Mouse (Mus musculus) 3T3-L1 (cell line): ENCODE measurements at regions not wholly inside any gene's neighbourhood (a gene's known extent, or its start where the extent isn't known, plus 50 kb on each side); places are given as distances from the start of the nearest gene placed in this dataset.
A peak's percentile ranks its signal among the peaks of the same experiment; 100 is the strongest.
"Not testable (repeated sequence)": the region's sequence is repeated elsewhere in the genome, so short reads cannot be mapped to it uniquely, and the experiment has no call there.

Experiments
- DNase-seq: peaks from one replicate; pipeline ENCODE4 v3.0.0-alpha.2; 2015; ENCODE audit warnings: low read depth, low spot score

DNA sequence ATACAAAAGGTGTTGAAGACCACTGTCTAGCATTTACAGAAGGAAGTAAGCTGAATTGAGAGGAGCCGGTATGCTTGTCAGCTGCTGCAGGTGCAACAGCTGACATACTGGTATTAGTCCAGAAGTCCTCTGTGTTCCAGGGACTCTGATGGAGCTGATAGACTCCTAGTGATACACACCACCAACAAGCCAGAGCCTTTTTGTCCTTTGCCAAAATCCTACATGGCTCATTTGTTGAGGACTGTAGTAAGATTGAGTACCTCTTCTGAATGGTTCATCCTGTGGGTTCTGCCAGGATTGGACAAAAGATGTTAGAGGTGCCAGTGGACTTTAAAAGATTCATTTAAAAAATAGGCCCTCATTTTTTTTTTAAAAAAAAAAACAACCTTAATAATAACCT lies 129.4 kb upstream of the Tmem185a start:
- no peak for DNase-seq

DNA sequence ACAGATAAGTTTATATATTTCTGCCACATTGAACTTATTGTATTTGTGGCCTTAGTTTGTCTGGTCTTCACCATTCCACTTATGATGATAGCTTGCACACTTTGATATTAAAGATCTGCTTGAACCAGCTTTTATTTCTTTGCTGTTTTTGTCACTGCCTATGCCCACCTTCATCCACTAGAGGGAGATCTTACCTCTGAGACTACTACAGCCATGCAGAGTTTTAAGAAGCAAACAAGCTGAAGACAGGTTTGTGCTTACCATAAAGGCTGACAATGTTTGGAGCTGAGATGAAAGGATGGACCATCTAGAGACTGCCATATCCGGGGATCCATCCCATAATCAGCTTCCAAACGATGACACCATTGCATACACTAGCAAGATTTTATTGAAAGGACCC lies 105.4 kb upstream of the Tmem185a start:
- peak; percentile 54 for DNase-seq

DNA sequence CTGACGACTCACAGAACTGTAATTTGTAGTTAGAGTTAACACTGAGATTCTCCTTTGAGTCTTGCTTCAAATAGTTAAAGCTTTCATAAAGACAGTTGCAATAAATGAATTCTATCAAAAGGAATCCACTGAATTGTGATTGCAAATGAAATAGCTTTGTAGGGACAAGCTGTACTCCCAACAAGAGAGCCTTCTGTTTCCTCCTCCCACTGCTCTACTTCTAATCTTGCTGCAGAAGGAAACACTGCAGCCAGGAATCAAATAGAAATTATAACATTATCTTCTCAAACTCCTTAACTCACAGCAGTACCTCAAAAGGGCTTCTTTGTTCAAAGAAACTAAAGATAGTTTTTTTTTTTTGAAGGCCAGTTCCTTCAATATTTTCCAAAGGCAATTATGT lies 103.2 kb upstream of the Tmem185a start:
- DNase-seq: no peak

DNA sequence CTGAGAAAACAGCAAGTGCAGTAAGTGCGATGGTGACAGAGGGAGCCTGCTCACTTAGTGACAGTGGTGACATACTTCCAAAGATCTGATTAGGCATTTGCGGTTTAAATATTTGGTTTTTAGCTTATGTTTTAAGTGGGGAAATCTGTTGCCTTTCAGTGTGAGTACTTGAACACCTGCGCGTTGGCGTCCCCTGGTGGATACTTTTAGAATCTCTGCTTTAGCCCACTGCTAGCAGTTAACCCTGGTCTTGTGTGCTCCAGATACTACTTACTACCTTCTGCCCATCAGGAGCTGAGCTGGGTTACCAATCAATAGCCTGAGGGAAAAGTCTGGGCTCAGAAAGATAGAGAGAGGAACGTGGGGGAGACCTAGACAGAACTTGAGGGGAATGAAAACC lies 97.3 kb upstream of the Tmem185a start:
- DNase-seq: not testable (repeated sequence)

- DNase-seq: peak; percentile 5
These were observed 93.6 kb upstream of the Tmem185a start for GRCm38 (mm10) chrX:70570586-70570985.

DNA sequence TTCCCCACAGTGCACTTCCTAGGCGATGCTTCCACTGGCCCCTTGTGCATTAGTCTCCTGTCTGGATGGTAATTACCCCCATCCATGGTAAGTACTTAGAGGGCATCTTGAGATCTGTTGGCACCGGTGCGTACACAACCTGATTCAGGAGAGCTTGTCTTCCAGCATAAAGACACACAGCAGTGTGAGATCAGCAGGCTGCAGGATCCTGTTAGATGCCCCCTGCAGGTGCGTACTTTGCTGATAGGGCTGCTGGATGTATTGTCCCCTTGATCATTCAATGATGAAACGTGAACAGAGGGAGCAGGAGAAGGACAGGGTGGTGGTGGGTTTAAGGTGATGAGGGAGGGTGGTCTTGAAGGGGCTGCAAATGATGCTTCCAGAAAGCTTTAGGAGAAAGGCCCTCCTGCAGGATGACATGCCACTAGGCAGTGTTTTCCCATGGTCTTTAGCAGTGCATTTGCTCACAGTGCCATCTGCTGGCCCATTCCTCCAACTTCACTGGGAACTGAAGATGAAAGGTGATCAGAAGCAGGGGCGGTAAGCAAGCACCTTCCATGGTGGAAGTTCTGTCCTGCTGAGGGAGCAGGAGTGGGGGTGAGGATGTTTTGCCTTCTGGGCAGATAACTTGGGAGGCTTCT lies 92.5 kb upstream of the Tmem185a start:
- not testable (repeated sequence) for DNase-seq
